Mouse (Mus musculus) lung, postnatal 0 days (tissue): ENCODE measurements at regions not wholly inside any gene's neighbourhood (a gene's known extent, or its start where the extent isn't known, plus 50 kb on each side); places are given as distances from the start of the nearest gene placed in this dataset.

Experiments used
- CTCF ChIP-seq: IDR thresholded peaks from 2 replicates; pipeline ENCODE4 v1.5.1; 2016; ENCODE audit warnings: antibody characterized with exemption, mild to moderate bottlenecking
- EP300 ChIP-seq: IDR thresholded peaks from 2 replicates; pipeline ENCODE4 v1.6.1; 2016; ENCODE audit warnings: antibody characterized with exemption, mild to moderate bottlenecking, control low read depth

DNA sequence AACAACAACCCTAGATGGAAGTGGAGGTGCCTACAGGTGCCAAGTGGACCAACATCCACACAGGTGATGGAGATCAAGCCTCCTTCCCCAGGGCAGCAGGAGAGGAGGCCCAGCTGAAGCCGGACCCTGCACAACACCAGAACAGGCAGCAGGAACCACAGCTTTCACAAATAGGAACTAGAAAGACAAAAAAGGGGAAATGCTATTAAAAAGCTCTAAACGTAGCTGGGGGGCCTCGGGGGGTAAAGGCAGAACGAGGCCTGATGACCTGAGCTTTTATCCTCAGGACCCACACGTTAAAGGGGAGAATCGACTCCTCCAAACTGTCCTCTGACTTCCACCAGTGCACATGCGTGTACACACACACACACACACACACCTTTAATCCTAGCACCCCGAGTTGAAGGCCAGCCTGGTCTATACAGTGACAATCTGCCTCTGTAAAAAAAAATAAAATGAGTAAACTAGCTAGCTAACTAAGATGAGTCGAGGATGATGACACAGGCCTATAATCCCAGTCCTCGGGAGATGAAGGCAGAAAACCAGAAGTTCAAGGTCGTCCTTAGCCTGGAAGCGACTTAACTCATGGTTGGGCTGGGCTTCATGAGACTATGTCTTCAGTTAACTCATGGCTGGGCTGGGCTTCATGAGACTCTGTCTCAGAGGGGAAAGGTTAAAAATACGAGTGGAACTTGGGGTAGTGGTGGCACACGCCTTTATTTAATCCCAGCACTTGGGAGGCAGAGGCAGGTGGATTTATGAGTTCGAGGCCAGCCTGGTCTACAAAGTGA lies 122.6 kb upstream of the Slc22a12 start:
- no peak for TF ChIP-seq CTCF
- no peak for TF ChIP-seq EP300
